Mouse (Mus musculus) left cerebral cortex, postnatal 14 days (tissue): Measurements from ENCODE around the gene Rnf26. TPM values are rescaled to one million over a fixed set of nuclear protein-coding genes. Genes with fewer than 3 reads are reported as not detected.

Experiments used
- DNase-seq, 2 experiments: peaks; one replicate each; pipeline ENCODE4 v3.0.0; 2021 to 2022; ENCODE audit warnings: low spot score in 2 of 2, mixed read lengths in 1 of 2
- intact Hi-C: fragments of 180-260 bp; cut with DNase I; formaldehyde crosslinking; loops from one replicate; pipeline ENCODE4 v1.15.1; 2025
- total RNA-seq, 2 experiments: library from RNA; stranded (reverse); gene quantifications; 2 replicates each; pipeline ENCODE4 v1.2.3; 2021

Gene Rnf26
- total RNA-seq, 2 experiments from 2014 or later, result 28.1 to 31.9 TPM

DNA sequence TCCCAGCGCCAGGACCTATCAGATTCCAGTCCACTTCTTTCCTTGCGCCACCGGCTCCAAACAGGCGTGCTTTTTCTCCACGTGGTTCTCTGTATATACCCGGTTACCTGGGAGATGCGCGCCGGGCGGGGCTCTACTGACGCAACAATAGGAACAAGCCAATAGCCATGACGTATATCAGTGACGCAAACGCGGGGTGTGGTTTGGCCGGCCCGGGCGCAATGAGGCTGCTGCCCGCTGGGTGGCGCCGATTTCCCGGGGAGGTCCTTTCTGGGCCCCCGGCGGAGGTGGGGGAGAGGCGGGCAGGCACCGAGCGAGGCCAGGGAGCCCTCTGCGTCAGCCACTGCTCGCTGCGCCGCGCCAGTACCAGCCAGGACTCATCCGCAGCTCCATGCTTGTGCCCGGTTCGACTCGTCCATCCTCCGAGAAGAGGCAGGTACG lies 46.5 kb downstream of the Rnf26 start, which contains the start of gene Usp2:
Usp2 (plus strand) TSS at position 237 of the 441 bp plus-strand sequence.
- peak; percentile 100 for DNase-seq
- intact Hi-C loops, result loop anchor here (5.0 kb wide), 1 partner anchor 40 kb away; the partner anchor contains the start of gene C1qtnf5

DNA sequence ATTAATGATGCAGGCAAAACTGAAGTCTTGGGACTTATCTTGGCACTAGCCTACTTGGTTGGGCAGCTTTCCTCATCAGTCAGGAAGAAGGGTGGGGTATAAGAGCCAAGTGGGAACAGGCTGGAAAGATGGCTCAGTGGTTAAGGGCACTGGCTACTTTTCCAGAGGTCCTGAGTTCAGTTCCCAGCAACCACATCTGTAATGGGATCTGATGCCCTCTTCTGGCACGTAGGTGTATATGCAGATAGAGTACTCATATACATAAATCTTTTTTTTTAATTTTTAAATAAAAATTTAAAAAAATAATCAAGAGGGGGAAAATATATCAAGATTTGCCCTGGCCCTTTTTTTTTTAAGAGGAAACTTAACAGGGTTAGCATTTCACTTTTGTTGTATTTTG lies 48.1 kb downstream of the Rnf26 start:
- intact Hi-C loops, result loop anchor here (5.0 kb wide), 1 partner anchor 42 kb away; the partner anchor contains the start of gene C1qtnf5
- no peak for DNase-seq

DNA sequence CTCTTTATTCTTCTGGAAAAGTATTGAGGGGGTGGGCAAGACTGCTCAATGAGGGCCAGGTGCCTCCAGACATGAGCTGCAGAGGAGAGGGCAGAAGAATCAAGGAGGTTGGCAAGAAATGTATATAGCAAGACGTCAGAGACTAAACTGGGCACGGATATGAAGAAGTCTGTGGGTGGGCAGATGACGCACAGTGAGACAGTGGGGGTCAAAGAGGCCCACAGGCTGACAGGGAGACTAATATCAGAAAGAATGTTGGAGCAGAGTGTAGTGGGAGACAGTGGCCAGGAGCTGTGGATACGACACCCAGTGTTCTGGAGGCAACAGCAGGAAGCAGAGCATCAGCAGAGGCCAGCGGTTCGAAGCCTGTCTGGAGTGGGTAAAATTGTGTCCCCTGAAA lies 54.7 kb downstream of the Rnf26 start:
- intact Hi-C loops, result no loop called here
- no peak for DNase-seq

DNA sequence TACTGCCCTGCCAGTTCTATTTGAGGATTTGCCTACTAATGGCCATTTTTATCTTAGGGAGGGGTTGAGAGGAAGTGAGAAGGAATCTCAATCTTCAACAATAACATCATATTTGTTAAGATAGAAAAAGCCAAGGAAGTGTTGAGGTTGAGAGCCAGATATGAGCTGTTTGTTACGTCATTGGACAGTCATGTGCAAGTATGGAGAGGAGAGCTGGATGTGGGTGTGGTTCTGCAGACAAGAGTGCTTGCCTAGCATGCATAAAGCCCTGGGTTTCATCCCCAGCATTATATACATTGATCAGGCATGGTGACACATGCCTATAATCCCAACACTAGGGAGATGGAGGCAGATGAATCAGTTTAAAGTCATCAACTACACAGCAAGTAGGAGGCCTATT lies 59.4 kb downstream of the Rnf26 start:
- intact Hi-C loops, result no loop called here
- DNase-seq, result no peak

DNA sequence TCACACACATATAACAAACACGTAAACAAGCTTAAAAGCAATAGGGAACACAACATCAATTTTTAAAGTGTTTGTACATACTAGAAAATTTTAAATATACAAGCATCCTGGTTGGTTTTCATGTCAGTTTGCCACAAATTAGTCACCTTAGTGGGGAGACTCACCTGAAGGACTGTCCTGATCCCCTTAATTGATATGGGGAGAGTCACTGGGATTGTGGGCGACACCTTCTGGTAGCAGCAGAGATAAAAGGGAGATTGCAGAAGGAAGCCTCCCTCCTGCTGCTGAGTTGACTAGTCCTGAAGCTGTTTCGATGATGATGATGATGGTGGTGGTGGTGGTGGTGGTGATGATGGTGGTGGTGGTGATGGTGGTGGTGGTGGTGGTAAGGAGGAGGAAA lies 60.5 kb downstream of the Rnf26 start:
- no peak for DNase-seq
- intact Hi-C loops, result no loop called here

DNA sequence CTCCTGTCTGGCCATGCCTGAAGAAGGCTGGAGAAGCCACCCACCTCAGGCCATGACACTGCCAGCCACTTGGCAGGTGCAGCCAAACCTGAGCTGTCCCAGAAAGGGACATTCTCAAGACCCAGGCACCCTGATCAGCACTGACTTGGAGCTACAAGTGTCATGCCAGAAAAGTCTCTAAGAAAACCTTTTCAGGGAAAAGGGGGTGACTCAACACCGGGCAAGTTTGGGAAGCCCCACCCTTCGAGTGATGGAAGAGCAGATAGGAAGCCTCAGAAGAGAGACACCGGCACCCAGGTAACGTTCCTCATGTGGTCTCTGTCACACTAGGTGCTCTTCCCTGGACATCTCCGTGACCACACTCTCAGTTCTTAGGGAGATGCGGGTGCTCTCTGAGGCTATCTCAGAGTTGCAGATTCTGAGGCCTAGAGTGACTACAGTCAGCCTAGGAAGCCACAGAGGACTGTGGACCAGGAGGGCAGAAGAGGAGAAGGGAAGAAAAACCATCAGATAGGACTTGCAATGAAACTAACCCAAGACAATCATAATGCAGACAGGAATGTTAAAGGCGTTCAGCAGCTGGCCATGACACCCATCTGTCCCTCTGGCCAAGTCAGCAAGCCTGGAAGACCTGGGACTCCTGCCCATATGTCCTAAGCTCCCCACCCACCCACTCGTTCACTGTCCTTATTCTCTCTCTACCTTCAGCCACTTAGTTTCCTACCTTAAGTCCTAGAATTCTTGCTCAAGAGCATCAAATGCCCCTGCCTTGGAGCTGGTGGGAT lies 63.7 kb downstream of the Rnf26 start:
- DNase-seq, result no peak
- intact Hi-C loops, result no loop called here

DNA sequence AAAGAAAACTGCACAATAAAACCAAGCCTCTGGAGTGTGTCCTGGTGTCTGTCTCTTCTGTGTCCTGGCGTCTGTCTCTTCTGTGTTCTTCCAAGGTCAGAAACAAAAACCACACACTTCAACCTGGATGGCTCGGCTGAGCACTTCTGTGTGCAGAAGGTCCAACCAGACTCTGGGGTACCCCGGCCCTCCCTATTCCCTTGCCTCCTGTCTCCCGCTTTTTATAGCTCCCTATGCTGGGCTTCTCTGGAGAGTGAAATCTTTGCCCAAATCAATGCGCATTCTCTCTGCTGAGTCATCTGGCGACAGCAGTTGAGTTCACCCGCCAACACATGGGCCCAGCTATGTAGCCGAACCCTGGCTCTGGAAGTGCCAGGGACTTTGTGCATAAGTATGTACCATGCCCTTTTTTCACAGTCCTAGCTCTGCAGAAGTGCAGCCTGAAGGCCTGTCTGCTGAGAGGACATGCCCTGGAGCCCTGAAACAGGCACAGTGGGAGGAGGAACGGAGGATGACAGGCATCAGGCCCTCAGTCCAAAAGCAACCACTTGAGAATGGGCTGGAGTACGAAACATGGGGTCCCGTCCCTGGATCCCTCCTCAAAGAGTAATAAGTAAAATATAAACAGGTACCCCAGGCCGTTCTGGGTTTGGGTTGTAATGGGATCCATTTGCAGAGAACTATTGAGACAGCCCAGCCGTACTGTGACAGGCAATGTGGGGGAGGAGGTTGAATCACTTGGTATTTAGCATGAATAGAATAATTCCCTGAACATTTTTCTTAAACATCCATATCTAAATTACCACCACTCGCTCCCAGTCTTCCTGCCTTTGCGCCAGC lies 64.6 kb downstream of the Rnf26 start:
- peak; percentile 52 to 55 for DNase-seq
- intact Hi-C loops, result no loop called here

DNA sequence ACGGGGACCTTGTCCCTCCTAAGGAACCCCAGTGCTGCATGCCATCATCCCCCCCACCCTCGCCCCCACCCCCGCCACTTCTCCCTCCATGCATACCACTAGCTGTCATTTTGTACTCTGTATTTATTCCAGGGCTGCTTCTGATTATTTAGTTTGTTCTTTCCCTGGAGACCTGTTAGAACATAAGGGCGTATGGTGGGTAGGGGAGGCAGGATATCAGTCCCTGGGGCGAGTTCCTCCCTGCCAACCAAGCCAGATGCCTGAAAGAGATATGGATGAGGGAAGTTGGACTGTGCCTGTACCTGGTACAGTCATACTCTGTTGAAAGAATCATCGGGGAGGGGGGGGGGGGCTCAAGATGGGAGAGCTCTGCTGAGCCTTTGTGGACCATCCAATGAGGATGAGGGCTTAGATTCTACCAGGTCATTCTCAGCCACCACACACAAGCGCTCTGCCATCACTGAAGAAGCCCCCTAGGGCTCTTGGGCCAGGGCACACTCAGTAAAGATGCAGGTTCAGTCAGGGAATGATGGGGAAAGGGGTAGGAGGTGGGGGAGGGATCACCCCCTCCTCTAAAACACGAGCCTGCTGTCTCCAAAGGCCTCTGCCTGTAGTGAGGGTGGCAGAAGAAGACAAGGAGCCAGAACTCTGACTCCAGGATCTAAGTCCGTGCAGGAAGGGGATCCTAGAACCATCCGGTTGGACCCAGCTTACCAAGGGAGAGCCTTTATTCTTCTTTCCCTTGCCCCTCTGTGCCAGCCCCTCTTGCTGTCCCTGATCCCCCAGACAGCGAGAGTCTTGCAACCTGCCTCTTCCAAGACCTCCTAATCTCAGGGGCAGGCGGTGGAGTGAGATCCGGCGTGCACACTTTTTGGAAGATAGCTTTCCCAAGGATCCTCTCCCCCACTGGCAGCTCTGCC lies 65.5 kb downstream of the Rnf26 start:
- intact Hi-C loops, result no loop called here
- no peak for DNase-seq

DNA sequence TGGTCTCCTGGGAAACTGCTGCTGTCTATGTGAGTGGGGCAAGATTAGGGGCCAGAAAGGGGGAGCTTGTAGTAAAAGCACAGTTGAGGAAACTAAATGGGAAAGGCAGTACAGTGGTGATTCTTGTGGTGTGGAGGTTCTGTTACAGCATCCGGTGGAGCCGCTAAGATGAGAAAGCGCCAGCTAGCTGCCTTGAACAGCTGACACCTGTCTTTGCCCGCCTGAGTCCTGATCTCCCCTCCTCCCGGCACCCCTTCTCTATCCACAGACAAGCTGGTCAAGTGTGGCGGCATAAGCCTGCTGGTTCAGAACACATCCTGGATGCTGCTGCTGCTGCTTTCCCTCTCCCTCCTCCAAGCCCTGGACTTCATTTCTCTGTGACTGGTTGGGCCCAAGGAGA lies 66.2 kb downstream of the Rnf26 start:
- no peak for DNase-seq
- intact Hi-C loops, result no loop called here

DNA sequence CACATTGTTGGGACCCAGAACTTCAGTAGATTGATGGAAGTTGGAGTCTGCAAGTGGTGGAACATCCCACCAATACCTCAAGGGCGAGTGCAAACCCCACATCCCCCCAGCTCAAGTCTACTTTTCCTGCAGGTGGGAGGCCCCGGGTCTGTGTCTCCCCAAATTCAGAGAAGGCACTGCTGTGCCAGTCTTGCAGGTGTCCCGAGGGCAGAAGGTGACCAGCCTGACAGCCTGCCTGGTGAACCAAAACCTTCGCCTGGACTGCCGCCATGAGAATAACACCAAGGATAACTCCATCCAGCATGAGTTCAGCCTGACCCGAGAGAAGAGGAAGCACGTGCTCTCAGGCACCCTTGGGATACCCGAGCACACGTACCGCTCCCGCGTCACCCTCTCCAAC lies 66.9 kb downstream of the Rnf26 start:
- intact Hi-C loops, result no loop called here
- DNase-seq, result no peak

DNA sequence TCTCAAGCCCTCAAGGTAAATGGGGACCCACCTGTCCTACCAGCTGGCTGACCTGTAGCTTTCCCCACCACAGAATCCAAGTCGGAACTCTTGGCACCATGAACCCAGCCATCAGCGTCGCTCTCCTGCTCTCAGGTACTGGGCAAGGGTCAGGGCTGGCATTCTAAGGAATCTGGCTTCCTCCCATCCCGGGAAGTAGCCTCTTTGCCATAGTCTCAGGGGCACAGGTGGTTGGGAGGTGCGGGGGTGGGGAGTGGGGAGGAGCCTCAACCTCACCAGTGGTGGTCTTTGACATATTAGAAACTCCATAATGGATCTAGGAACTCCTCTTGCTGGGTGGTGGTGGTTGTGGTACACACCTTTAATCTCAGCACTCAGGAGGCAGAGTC lies 67.4 kb downstream of the Rnf26 start:
- no peak for DNase-seq
- intact Hi-C loops, result no loop called here

Other genes starting within 250 kb of the Rnf26 start
- 100 to 1,000 TPM; 854 to 877 TPM for gene Thy1, start 70.1 kb downstream of the Rnf26 start, total RNA-seq
- 10 to 100 TPM; 71.9 to 87.1 TPM for gene Usp2, start 46.5 kb downstream of the Rnf26 start, total RNA-seq
- gene Mfrp, start 11.8 kb downstream of the Rnf26 start, total RNA-seq, result under 1 TPM; 0.46 to 0.82 TPM
- 10 to 100 TPM; 17.1 to 19.6 TPM for gene C1qtnf5, start 6.3 kb downstream of the Rnf26 start, total RNA-seq
- under 1 TPM; 0.25 to 0.37 TPM for gene Gm49380, start within 50 bp of the Rnf26 start, total RNA-seq
- gene Mcam, start 21.0 kb upstream of the Rnf26 start, total RNA-seq, result 10 to 100 TPM; 20.3 to 22.0 TPM
- 10 to 100 TPM; 44.9 to 48.9 TPM for gene Cbl, start 120.5 kb upstream of the Rnf26 start, total RNA-seq
- 1 to 10 TPM; 1.2 to 1.4 TPM for gene Ccdc153, start 127.2 kb upstream of the Rnf26 start, total RNA-seq
- gene Pdzd3, start 138.0 kb upstream of the Rnf26 start, total RNA-seq, result under 1 TPM; 0.53 to 0.82 TPM
- 10 to 100 TPM; 11.4 to 11.6 TPM for gene Nlrx1, start 155.1 kb upstream of the Rnf26 start, total RNA-seq
- gene Abcg4, start 175.1 kb upstream of the Rnf26 start, total RNA-seq, result 10 to 100 TPM; 62.2 to 67.9 TPM
- gene Hinfp, start 192.2 kb upstream of the Rnf26 start, total RNA-seq, result 10 to 100 TPM; 22.6 to 27.7 TPM
- 100 to 1,000 TPM; 177 to 213 TPM for gene C2cd2l, start 206.8 kb upstream of the Rnf26 start, total RNA-seq
- gene Dpagt1, start 212.5 kb upstream of the Rnf26 start, total RNA-seq, result 10 to 100 TPM; 14.8 to 14.9 TPM
- 10 to 100 TPM; 59.8 to 66.2 TPM for gene H2afx, start 221.2 kb upstream of the Rnf26 start, total RNA-seq
- 10 to 100 TPM; 18.3 to 20.2 TPM for gene Hmbs, start 230.7 kb upstream of the Rnf26 start, total RNA-seq
- gene Vps11, start 248.2 kb upstream of the Rnf26 start, total RNA-seq, result 10 to 100 TPM; 44.2 to 44.6 TPM